Mouse (Mus musculus) kidney, embryonic 14.5 days (tissue): ENCODE measurements at regions not wholly inside any gene's neighbourhood (a gene's known extent, or its start where the extent isn't known, plus 50 kb on each side); places are given as distances from the start of the nearest gene placed in this dataset.

Experiments
- ATAC-seq: fragments of 200-750 bp; cut with Nextera tagmentation; 2 replicates; pipeline ENCODE4 v1.8.0; 2017; ENCODE audit warnings: moderate number of reproducible peaks, mild to moderate bottlenecking, moderate TSS enrichment, moderate library complexity; ENCODE audit not compliant: low FRiP score, low TSS enrichment
- H3K27ac ChIP-seq: fragments of 300-500 bp; sonication (generic); 2 replicates; pipeline ENCODE4 v1.5.1; 2014; ENCODE audit warnings: low read depth, mild to moderate bottlenecking, low read length, moderate library complexity, mixed read lengths
- H3K27me3 ChIP-seq: fragments of 300-500 bp; sonication (generic); 2 replicates; pipeline ENCODE4 v1.6.1; 2014; ENCODE audit warnings: mild to moderate bottlenecking, low read length; ENCODE audit not compliant: control insufficient read depth, insufficient read depth
- H3K36me3 ChIP-seq: fragments of 300-500 bp; sonication (generic); 2 replicates; pipeline ENCODE4 v1.6.1; 2014; ENCODE audit warnings: low read length, mixed read lengths; ENCODE audit not compliant: control insufficient read depth, insufficient read depth
- H3K4me1 ChIP-seq: fragments of 300-500 bp; sonication (generic); 2 replicates; pipeline ENCODE4 v1.6.1; 2014; ENCODE audit warnings: low read length, mixed read lengths; ENCODE audit not compliant: control insufficient read depth, insufficient read depth
- H3K4me2 ChIP-seq: fragments of 300-500 bp; sonication (generic); replicated peaks from 2 replicates; pipeline ENCODE4 v1.6.1; 2014; ENCODE audit warnings: low read depth, mild to moderate bottlenecking, low read length
- H3K4me3 ChIP-seq: fragments of 300-500 bp; sonication (generic); 2 replicates; pipeline ENCODE4 v1.5.1; 2014; ENCODE audit warnings: mild to moderate bottlenecking, low read length
- H3K9ac ChIP-seq: fragments of 300-500 bp; sonication (generic); 2 replicates; pipeline ENCODE4 v1.6.1; 2014; ENCODE audit warnings: low read depth, mild to moderate bottlenecking, low read length, moderate library complexity
- H3K9me3 ChIP-seq: fragments of 300-500 bp; sonication (generic); 2 replicates; pipeline ENCODE4 v1.6.1; 2016; ENCODE audit warnings: low read length; ENCODE audit not compliant: control insufficient read depth
- WGBS: fragments of 180-500 bp; shearing (Covaris S2); extraction: QIAGEN DNeasy Blood & Tissue Kit; methylation state at CpG from one replicate; pipeline ENCODE4 v1.1.7; 2014; 5-methylcytosine and 5-hydroxymethylcytosine counted together

GRCm38 (mm10) chr1:190639846-190640245 is 271.7 kb downstream of the Rps6kc1 start:
- whole genome bisulfite sequencing: 91% methylated on average over 11 of the region's 11 CpGs
- Histone ChIP-seq H3K4me3 (no peak overlapping the region), H3K4me1 (no peaks in the 10 kb centered on the region), H3K4me2 (no peak overlapping the region), H3K27ac (no peak overlapping the region), H3K36me3 (no peaks in the 10 kb centered on the region), H3K9ac (no peak overlapping the region), H3K27me3 (no peaks in the 10 kb centered on the region), H3K9me3 (no peaks in the 10 kb centered on the region)
- no peak for ATAC-seq

GRCm38 (mm10) chr1:190634935-190635334 is 276.6 kb downstream of the Rps6kc1 start:
- 80% methylated on average over 2 of the region's 2 CpGs for WGBS
- Histone ChIP-seq H3K4me2 (no peak overlapping the region), H3K9me3 (no peaks in the 10 kb centered on the region), H3K27ac (no peak overlapping the region), H3K27me3 (no peaks in the 10 kb centered on the region), H3K36me3 (no peaks in the 10 kb centered on the region), H3K4me1 (no peaks in the 10 kb centered on the region), H3K9ac (no peak overlapping the region), H3K4me3 (no peak overlapping the region)
- no peak for ATAC-seq

GRCm38 (mm10) chr1:190631641-190632040 is 279.9 kb downstream of the Rps6kc1 start:
- H3K4me3 ChIP-seq: no peak overlapping the region
- no peak overlapping the region for H3K27ac ChIP-seq
- no peak overlapping the region for H3K9ac ChIP-seq
- H3K4me1 ChIP-seq: no peaks in the 10 kb centered on the region
- H3K4me2 ChIP-seq: no peak overlapping the region
- no peaks in the 10 kb centered on the region for H3K36me3 ChIP-seq
- no peak for ATAC-seq
- no peaks in the 10 kb centered on the region for H3K27me3 ChIP-seq
- 49% methylated on average over 2 of the region's 2 CpGs for WGBS
- no peaks in the 10 kb centered on the region for H3K9me3 ChIP-seq

- H3K27me3 ChIP-seq: no peaks in the 10 kb centered on the region
- no peak overlapping the region for H3K4me3 ChIP-seq
- no peak overlapping the region for H3K27ac ChIP-seq
- H3K36me3 ChIP-seq: no peaks in the 10 kb centered on the region
- H3K4me1 ChIP-seq: no peaks in the 10 kb centered on the region
- H3K4me2 ChIP-seq: no peak overlapping the region
- ATAC-seq: no peak
- no peak overlapping the region for H3K9ac ChIP-seq
- 87% methylated on average over 5 of the region's 5 CpGs for WGBS
- H3K9me3 ChIP-seq: no peaks in the 10 kb centered on the region
Observed at GRCm38 (mm10) chr1:190630193-190630592, 281.4 kb downstream of the Rps6kc1 start.

- no peak overlapping the region for H3K4me3 ChIP-seq
- H3K4me1 ChIP-seq: no peaks in the 10 kb centered on the region
- ATAC-seq: no peak
- no peaks in the 10 kb centered on the region for H3K36me3 ChIP-seq
- H3K9ac ChIP-seq: no peak overlapping the region
- H3K4me2 ChIP-seq: no peak overlapping the region
- no peaks in the 10 kb centered on the region for H3K27me3 ChIP-seq
- no peak overlapping the region for H3K27ac ChIP-seq
- H3K9me3 ChIP-seq: no peaks in the 10 kb centered on the region; the same call in 1 of the 2 replicates
- 78% methylated on average over 8 of the region's 8 CpGs for WGBS
Observed at GRCm38 (mm10) chr1:190623916-190624315, 287.7 kb downstream of the Rps6kc1 start.

GRCm38 (mm10) chr1:190600425-190600824 is 311.1 kb downstream of the Rps6kc1 start:
- no peaks in the 10 kb centered on the region for H3K9me3 ChIP-seq
- no peak overlapping the region for H3K9ac ChIP-seq
- 0 out of 2 replicates have a peak, but pooled peaks have one; percentile 53 for ATAC-seq
- no peak overlapping the region for H3K4me3 ChIP-seq
- H3K4me2 ChIP-seq: no peak overlapping the region
- 28% methylated on average over 3 of the region's 3 CpGs for WGBS
- no peaks in the 10 kb centered on the region for H3K27me3 ChIP-seq
- H3K36me3 ChIP-seq: no peaks in the 10 kb centered on the region
- H3K27ac ChIP-seq: no peak overlapping the region
- H3K4me1 ChIP-seq: peaks cover 3% of the 10 kb centered on the region; the same call in 1 of the 2 replicates

GRCm38 (mm10) chr1:190599622-190600021 is 311.9 kb downstream of the Rps6kc1 start:
- Histone ChIP-seq H3K27me3 (no peaks in the 10 kb centered on the region), H3K9me3 (no peaks in the 10 kb centered on the region), H3K36me3 (no peaks in the 10 kb centered on the region), H3K4me2 (no peak overlapping the region), H3K4me3 (no peak overlapping the region), H3K27ac (no peak overlapping the region), H3K9ac (no peak overlapping the region), H3K4me1 (peaks cover 3% of the 10 kb centered on the region; the same call in 1 of the 2 replicates)
- 50% methylated on average over 11 of the region's 11 CpGs for WGBS
- ATAC-seq: peak; percentile 85

GRCm38 (mm10) chr1:190596209-190596608 is 315.4 kb downstream of the Rps6kc1 start:
- H3K27ac ChIP-seq: no peak overlapping the region
- no peaks in the 10 kb centered on the region for H3K9me3 ChIP-seq
- WGBS: 87% methylated on average over 2 of the region's 2 CpGs
- H3K36me3 ChIP-seq: no peaks in the 10 kb centered on the region
- no peaks in the 10 kb centered on the region for H3K27me3 ChIP-seq
- H3K4me3 ChIP-seq: no peak overlapping the region
- H3K9ac ChIP-seq: no peak overlapping the region
- no peak overlapping the region for H3K4me2 ChIP-seq
- peaks cover 3% of the 10 kb centered on the region; the same call in 1 of the 2 replicates for H3K4me1 ChIP-seq
- ATAC-seq: no peak

GRCm38 (mm10) chr1:190591621-190592020 is 319.9 kb downstream of the Rps6kc1 start:
- no peak for ATAC-seq
- Histone ChIP-seq H3K4me1 (no peaks in the 10 kb centered on the region), H3K9ac (no peak overlapping the region), H3K9me3 (no peaks in the 10 kb centered on the region), H3K4me2 (no peak overlapping the region), H3K27ac (no peak overlapping the region), H3K36me3 (no peaks in the 10 kb centered on the region), H3K4me3 (no peak overlapping the region), H3K27me3 (no peaks in the 10 kb centered on the region)
- 97% methylated on average over 7 of the region's 7 CpGs for WGBS
